Mouse (Mus musculus): ENCODE results near the gene Sema3g.

DNA sequence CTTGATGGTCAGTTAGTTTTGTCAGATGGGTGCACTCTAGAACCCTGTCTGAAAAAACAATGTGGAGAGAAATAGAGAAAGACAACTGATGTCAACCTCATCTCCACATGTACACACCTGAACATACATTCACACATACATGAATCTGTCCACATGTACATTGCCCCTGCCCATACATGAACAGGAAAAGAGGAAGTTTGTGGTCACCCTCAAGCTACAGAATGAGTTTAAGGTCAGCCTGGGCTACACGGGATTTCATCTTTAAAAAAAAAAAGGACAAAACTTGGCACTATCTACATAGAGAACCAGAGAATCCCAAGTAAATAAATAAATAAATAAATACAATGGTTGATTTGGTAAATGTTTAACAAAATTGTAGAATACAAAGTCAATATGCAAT lies 27.1 kb downstream of the Sema3g start:
- no peak for TF ChIP-seq CTCF (IDR thresholded peaks at IDR 0.05; ENCODE audit: insufficient read depth, low read depth, low read length)
- no peak for TF ChIP-seq POLR2A (IDR thresholded peaks at IDR 0.05; ENCODE audit: insufficient read depth, low read depth, low read length)
